Mouse (Mus musculus) testis, adult 2 months (tissue): ENCODE data around the gene Mpv17.

ENCODE experiments used
- CTCF ChIP-seq: fragments of 200-500 bp; IDR thresholded peaks from 2 replicates; pipeline ENCODE4 v1.5.1; 2012; ENCODE audit warnings: low read depth, mild to moderate bottlenecking, inconsistent platforms, low read length, moderate library complexity; ENCODE audit not compliant: control insufficient read depth, insufficient read depth, insufficient replicate concordance
- POLR2A ChIP-seq: fragments of 200-500 bp; IDR thresholded peaks from 2 replicates; pipeline ENCODE4 v1.6.1; 2012; ENCODE audit warnings: low read depth, mild to moderate bottlenecking, inconsistent platforms, low read length, moderate library complexity; ENCODE audit not compliant: control insufficient read depth

DNA sequence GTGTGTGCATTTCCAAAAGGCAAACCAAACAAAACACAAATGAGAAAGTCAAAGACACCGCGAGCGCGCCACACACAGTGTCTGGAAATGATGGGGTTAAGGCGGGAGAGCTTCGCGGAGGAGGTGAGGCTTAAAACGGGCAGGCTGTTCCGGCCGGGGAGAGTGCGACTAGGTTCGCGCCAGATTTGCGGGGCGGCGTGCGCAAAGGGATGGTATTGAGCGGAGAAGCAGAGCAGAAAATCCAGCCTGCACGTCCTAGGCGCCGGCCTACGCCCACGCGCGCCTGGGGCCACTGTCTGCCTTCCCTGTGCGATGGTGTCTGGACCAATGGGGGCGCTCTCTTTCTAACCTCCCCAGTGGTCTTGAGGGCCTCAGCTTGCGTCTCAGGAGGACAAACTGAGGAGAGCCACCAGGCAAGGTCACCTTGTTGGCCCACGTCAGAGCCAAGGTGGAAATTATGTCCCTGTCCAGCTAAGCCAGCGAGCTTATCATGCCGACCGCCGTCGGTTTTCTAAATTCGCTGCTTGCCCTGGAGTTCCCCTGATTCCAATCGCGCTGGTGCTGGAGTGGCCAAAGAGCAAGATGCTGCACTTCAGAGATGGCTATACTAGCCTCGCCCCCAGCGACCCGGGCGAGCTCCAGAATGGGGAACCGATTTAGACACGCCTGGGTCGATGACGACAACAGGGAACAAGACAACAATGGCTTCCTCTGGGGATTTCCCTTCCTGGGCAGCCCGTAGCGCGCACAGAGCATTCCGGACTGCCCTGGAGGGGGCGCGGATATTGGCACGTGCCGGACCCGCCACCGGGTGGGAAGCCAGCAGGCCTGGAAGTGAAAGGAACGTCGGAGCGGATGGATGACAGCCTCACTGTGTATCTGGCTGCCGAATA is 59.0 kb downstream of the Mpv17 start:
- TF ChIP-seq CTCF (no peak), POLR2A (no peak)
